Mouse (Mus musculus): ENCODE data around the gene Trabd2b.
A peak's percentile ranks its signal among the peaks of the same experiment; 100 is the strongest.

Trabd2b gene

GRCm38 (mm10) chr4:114601201-114602009 lies 194.9 kb downstream of the Trabd2b start:
- DNase-seq (ENCODE audit: low spot score in 2 of 2) = no peak

GRCm38 (mm10) chr4:114605670-114606069 lies 199.1 kb downstream of the Trabd2b start:
- DNase-seq (ENCODE audit: low spot score in 2 of 2) = no peak

- no peak for DNase-seq (ENCODE audit: low spot score in 2 of 2)
Observed at GRCm38 (mm10) chr4:114607873-114608272, 201.3 kb downstream of the Trabd2b start.

DNA sequence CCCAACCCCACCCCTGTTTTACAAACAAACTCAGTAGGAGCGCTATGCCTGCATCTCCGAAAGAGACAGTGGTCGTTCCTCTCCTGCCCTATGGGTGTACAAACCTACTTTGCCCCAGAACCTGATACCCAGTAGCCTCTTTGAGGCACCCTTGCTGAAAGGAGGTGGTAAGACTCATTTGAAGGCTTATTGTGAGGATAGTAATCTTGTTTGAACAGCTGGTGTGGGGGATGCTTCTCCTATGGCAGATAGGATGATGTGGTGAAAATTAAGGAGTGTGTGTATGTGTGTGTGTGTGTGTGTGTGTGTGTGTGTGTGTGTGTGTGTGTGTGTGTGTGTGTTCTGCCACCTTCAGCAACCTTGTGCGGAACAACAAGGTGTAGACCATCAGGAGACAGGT lies 202.8 kb downstream of the Trabd2b start:
- no peak for DNase-seq (ENCODE audit: low spot score in 2 of 2)

GRCm38 (mm10) chr4:114611166-114611929 lies 204.8 kb downstream of the Trabd2b start:
- no peak for DNase-seq (ENCODE audit: low spot score in 2 of 2)

DNA sequence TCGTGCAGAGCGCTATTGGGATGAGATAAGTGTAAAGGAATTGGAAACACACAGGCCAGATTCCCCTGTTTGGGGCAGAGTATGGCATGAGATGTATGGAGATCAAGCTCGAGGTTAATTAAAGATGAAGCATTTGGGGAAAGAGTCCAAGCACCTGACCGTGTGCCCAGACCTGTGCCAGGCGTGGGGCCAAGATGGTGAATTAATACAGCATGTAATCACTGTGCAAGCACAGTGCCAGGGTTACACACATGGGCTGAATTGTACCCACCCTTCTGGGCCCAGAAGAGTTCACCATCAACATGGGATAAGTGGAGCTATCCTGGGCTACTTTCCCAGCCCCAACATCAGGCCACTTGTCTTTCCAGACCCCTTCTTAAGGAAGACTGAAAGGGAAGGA lies 205.5 kb downstream of the Trabd2b start:
- no peak for DNase-seq (ENCODE audit: low spot score in 2 of 2)

DNA sequence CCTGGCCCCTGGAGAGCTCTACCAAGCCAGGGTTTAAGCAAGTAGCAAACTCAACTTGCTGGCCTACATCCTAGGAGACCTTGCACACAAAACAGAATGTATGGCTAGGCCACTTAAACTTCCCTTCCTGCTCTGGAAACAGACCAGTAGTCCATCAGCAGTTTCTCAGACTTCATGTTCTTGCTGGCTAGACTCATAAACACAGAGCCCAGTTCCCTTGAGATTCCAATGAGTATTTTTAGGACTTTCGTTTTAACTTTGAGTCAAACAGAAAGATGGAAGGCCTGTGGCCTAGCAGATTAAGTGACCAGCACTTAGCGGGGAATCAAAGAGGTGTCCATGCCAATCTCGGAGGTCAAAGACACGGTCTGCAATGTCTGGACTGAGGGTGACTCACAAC lies 206.3 kb downstream of the Trabd2b start:
- no peak for DNase-seq (ENCODE audit: low spot score in 2 of 2)

DNA sequence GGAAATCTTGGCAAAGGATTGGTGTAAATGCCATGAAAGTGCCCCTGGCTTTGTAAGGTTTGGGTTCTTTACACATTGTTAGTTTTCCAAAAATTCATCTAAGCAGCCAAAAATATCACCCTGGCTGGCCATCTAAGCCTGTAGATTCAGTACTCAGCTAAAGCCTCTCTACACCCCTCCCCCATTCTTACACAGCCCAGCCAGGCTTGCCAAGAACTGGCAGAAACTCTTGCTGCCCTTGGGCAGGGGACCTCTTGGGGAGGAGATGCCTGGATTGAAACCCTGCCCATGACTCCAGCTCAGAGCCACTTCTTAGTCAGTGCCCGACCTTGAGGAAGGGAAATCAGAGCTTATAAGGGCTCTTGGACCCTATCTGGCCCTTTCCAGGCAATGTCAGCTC lies 207.6 kb downstream of the Trabd2b start:
- DNase-seq (ENCODE audit: low spot score in 2 of 2) = peak in 1 of 2 experiments; percentile 51

DNA sequence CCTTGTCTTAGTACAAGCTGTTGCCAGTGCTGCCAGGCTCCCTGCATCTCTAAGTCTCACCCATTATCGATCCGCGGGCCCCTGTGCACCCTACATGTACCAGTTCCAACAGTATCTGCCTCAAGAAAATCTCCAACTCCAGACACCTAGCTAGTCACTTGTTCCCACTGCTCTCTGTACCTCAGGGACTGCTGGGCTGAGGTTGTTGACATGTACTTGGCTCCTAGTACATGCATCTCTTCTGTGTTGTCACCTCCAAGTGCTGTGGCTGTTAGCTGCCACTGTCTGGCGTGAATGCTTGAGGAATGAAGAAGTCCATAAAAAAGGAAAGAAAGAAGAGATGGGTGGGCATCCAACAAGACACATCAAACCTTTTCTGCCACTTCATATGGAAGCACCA lies 209.2 kb downstream of the Trabd2b start:
- peak in 1 of 2 experiments; percentile 54 for DNase-seq (ENCODE audit: low spot score in 2 of 2)

DNA sequence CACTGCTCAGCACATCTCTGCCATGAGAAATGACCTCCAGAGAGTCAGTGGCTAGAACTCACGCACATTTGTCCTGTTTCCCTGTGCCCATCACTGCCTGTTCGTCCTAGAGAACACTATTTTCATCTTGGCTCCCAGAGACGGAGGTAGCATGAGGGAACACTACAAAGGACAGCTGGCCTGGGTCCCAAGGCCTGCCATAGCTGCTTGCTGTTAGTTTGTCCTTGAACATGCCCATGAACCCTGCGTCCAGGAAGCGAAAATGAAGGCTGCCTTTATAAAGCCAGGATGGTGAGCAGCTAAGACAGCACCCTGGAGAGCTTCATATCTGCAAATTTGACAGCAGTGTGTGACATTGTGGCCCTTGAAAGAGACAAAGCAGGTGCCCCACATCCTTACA lies 216.4 kb downstream of the Trabd2b start:
- DNase-seq (ENCODE audit: low spot score in 2 of 2) = peak; percentile 47 to 74

GRCm38 (mm10) chr4:114624114-114624910 lies 217.8 kb downstream of the Trabd2b start:
- DNase-seq (ENCODE audit: low spot score in 2 of 2) = no peak

- no peak for DNase-seq (ENCODE audit: low spot score in 2 of 2)
Observed at GRCm38 (mm10) chr4:114625357-114625756, 218.8 kb downstream of the Trabd2b start.

- DNase-seq (ENCODE audit: low spot score in 2 of 2) = no peak
Observed at GRCm38 (mm10) chr4:114625920-114626319, 219.4 kb downstream of the Trabd2b start.

DNA sequence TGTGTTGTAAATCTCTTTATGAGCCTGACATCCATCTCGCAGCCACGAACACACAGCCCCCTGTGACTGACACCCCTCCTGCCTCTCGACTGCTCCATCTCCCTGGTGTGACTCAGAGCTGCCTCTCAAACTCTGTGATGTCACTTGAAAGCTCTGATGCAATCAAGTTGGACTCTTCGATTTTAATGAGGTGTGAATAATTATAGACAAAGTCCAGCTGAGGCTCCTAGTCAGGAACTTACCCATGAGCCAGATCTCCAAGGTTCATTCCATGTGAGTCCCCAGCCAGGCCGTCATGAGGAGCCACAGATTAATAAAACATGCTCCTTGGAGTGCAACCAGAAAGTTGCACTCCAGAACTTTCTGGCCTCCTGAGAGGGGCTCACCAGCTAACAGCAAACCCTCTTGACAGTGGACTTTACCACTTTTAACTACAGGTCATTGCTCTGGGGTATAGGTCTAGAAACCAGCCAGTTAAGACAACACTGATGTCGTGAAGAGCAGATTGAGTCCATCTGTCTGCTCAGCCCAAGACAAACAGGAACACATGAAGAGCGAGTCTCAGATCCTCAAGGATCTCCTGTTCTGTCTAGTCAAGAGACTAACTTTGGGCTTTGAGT lies 221.3 kb downstream of the Trabd2b start:
- DNase-seq (ENCODE audit: low spot score in 2 of 2) = no peak

GRCm38 (mm10) chr4:114635889-114636288 lies 229.4 kb downstream of the Trabd2b start:
- DNase-seq (ENCODE audit: low spot score in 2 of 2) = peak in 1 of 2 experiments; percentile 75

DNA sequence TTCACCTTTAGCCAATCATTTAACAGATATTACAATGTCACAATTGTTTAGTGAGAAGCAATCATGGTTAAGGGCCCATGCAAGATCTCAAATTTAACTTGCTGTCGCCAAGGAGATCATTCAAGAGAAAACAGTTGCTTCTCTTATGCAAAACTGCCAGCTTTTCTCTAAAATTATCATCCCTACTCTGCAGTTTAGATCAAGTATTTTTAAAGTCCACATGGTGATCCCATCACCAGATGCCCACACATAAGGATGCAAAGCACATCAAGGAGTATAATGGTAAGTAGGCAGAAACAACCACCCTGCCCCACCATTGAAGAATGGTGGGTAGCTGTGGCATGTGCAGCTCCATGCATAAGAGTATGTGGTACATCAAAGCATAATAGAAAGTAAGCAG lies 229.8 kb downstream of the Trabd2b start:
- DNase-seq (ENCODE audit: low spot score in 2 of 2) = no peak

DNA sequence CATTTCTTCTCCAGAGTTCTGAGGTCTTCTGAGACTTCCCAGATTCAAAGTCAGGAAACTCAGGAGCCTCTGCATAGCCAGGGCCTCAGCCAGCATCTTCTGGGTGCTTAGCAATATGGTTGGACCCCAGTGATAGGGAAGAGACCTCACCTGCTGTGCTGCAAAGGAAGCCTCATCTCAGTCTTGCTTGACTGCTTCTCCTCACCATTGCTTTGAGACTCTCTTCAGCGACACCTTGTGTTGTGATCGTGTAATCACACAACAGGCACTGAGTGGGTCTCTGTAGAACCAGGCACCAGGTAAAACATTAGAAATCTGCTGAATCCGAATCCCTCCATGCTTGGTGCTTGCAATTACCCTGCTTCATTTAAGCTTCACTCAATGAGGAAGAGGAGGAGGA lies 230.6 kb downstream of the Trabd2b start:
- no peak for DNase-seq (ENCODE audit: low spot score in 2 of 2)

DNA sequence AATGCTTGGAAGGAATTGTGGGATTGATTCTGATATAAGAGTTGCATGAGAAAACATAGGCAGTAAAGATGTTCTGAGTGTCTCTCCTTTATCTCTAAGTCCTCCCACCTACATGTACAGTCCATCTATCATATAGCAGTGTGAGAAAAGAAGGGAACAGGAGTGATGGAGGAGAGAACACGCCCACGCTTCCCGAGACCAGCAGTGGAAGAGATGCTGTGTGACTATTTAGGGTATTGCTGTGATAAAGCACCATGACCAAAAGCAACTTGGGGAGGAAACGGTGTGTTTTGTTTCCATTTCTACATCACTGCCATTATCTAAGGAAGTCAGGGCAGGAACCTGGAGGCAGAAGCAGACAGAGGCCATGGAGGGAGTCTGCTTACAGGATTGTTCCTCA lies 235.9 kb downstream of the Trabd2b start:
- no peak for DNase-seq (ENCODE audit: low spot score in 2 of 2)

DNA sequence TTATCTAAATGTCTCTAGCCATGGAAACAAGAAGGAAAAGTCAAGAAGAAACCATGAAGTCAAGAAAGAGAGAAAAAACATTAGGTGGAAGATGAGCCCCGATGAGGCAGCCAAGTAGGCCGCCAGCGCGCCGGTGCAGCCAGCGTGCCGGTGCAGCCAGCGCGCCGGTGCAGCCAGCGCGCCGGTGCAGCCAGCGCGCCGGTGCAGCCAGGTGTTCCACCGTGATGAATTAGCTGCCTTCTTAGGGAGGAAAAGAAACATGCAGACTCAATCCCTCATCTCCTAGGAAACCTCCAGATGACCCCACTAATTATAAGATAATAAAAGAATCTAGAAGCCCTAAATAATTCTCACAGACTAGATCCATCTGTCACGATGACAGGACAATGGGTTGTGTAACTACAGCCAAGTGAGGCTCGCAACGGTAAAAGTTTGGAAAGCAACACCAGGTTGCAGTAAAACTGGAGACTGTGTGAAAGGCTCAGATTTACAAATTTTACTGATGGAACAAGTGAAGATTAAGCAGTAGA lies 237.2 kb downstream of the Trabd2b start:
- no peak for DNase-seq (ENCODE audit: low spot score in 2 of 2)

DNA sequence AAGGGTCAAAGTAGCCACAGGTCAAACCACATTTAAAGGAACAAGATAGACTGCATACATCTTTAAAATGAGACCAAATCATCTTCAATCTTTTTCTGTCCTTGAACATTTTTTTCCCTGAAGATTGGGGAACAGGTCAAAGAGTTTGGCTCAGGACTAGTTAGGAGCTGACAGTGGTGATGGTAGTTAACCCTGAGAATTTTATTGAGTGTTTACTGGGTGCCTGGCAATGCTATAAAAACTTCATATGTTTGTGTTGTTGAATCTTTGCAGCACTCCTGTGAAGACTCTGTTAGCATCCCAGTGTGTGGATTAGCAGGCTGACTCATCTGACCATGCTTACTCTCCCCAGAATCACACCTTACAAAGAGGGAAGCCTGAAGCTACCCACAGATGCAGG lies 238.8 kb downstream of the Trabd2b start:
- DNase-seq (ENCODE audit: low spot score in 2 of 2) = no peak

DNA sequence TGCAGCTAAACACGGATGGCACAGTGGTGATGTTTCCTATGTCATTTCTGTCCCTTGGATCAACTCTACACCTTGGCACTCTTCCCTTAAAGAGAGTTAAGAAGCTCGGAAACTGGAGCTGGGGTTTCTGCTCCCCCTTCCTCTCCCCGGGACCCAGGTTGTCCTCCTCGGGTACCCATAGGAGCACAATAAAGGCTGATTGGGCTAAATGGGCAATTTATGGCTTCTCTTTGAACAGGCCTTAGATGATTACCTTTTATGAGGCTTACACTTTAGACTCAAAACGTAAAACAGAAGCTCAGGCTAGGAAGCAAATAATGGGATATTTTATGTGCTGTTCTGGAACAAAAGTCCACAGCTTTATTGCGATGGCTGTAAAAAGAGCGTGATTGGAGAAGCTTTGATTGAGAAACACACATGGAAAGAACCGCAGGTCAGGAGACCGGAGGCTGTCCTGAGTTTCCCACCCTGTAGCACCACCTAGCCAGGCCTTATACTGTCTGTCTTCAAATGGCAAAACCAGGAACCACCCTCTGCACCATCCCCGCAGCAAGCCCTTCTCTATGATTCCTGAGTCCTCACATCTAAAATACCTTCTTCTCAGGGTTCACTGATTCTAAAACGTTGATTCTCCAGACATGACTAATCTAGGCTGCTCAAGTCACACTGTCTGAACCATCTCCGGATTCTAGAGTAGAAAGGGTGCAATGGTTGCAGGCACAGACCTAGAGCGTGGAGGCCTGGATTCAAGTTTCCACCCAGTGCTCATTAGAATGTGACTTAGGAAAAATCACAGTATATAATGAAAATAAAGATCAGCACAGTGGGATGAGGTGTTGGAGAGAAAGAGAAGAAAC lies 240.5 kb downstream of the Trabd2b start:
- no peak for DNase-seq (ENCODE audit: low spot score in 2 of 2)
